8 mouse cellular contexts compared by ENCODE assay signal in the genomic region with DNA sequence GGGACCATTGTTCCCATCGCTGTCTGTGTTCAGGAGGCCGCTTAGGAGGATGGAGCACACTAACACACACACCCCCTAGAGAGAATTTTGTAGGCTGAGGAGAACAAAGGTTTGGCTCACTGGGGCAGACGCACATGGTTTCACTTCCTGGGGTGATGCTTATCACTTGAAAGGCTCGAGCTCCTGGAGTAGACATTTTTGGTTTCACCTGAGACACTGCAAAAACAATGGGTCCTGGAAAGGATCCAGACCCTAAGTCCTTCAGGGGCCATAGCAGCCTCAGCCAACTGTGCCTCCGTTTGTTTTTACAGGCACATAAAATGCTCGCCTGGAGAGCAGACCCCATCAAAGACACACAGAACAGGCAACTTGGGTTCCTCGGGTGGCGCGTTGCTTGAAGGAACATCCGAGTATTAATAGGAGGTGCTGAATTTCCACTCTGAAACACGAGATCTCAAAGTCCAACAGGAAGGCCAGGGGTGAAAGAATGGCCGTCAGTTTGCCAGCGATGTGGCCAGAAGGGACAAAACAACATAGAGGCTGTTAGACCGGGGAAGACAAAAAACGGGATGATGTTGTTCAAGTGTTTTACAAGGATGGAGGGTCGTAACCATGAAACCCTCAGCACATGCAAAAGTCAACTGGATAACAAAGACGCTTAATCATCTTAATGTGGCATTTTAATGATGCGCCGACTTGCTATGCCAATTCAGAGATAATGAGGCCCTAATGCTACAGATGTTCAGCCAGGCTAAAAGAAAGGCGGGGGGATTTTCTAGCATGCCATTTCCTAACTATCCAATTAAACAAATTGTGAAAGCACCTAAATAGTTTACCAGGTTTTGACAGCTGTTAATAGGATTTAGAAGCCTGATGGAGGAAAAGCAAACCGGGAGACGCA. TPM values are rescaled to one million over a fixed set of nuclear protein-coding genes. Genes with fewer than 3 reads are reported as not detected.
A peak's percentile ranks its signal among the peaks of the same experiment; 100 is the strongest.
DNase-seq lines count a peak whose midpoint lies in the region; ATAC-seq lines count a peak whose summit lies in the region.

No protein-coding gene starts in this region.

- H3K9ac ChIP-seq in forebrain, embryonic 11.5 days (ENCODE audit: low read length), result no peak overlapping the region
- H3K9ac ChIP-seq in forebrain, embryonic 13.5 days, result no peak overlapping the region
- no peak overlapping the region for H3K9ac ChIP-seq in embryonic facial prominence, embryonic 13.5 days
- H3K9ac ChIP-seq in limb, embryonic 13.5 days, result no peak overlapping the region

- no peaks in the 10 kb centered on the region for H3K9me3 ChIP-seq in forebrain, embryonic 11.5 days (ENCODE audit: control insufficient read depth, low read length)
- no peaks in the 10 kb centered on the region for H3K9me3 ChIP-seq in forebrain, embryonic 13.5 days (replicated peaks)
- H3K9me3 ChIP-seq in embryonic facial prominence, embryonic 13.5 days, result no peaks in the 10 kb centered on the region
- no peaks in the 10 kb centered on the region for H3K9me3 ChIP-seq in limb, embryonic 13.5 days

- ATAC-seq in forebrain, embryonic 11.5 days (replicated peaks; ENCODE audit: low FRiP score), result no peak
- ATAC-seq in forebrain, embryonic 13.5 days, result no peak
- ATAC-seq in embryonic facial prominence, embryonic 13.5 days (ENCODE audit: insufficient number of reproducible peaks, insufficient read depth, low FRiP score, low TSS enrichment, low read depth), result no peak
- ATAC-seq in limb, embryonic 13.5 days (ENCODE audit: low FRiP score, low read depth), result no peak
- no peak for ATAC-seq in monocyte, adult 5-6 weeks (replicated peaks; ENCODE audit: insufficient number of reproducible peaks, low FRiP score, low TSS enrichment, poor library complexity, severe bottlenecking)

- WGBS in forebrain, embryonic 11.5 days, result 28% methylated on average over 22 of the region's 22 CpGs
- WGBS in forebrain, embryonic 13.5 days, result 18% methylated on average over 22 of the region's 22 CpGs
- 33% methylated on average over 22 of the region's 22 CpGs for WGBS in embryonic facial prominence, embryonic 13.5 days
- 11% methylated on average over 22 of the region's 22 CpGs for WGBS in limb, embryonic 13.5 days

- peaks cover 18% of the 10 kb centered on the region for H3K27me3 ChIP-seq in forebrain, embryonic 11.5 days (ENCODE audit: control insufficient read depth, insufficient read depth, low read length)
- peaks cover 76% of the 10 kb centered on the region for H3K27me3 ChIP-seq in forebrain, embryonic 13.5 days
- peaks cover 25% of the 10 kb centered on the region for H3K27me3 ChIP-seq in embryonic facial prominence, embryonic 13.5 days
- H3K27me3 ChIP-seq in limb, embryonic 13.5 days, result peaks cover 21% of the 10 kb centered on the region

- H3K36me3 ChIP-seq in forebrain, embryonic 11.5 days (ENCODE audit: control insufficient read depth, insufficient read depth, low read length), result no peaks in the 10 kb centered on the region
- no peaks in the 10 kb centered on the region for H3K36me3 ChIP-seq in forebrain, embryonic 13.5 days (ENCODE audit: poor library complexity, severe bottlenecking)
- no peaks in the 10 kb centered on the region for H3K36me3 ChIP-seq in embryonic facial prominence, embryonic 13.5 days
- no peaks in the 10 kb centered on the region for H3K36me3 ChIP-seq in limb, embryonic 13.5 days

- H3K4me3 ChIP-seq in forebrain, embryonic 11.5 days (ENCODE audit: low read depth, low read length), result no peak overlapping the region
- no peak overlapping the region for H3K4me3 ChIP-seq in forebrain, embryonic 13.5 days
- no peak overlapping the region; the same call in 1 of the 2 replicates for H3K4me3 ChIP-seq in embryonic facial prominence, embryonic 13.5 days
- H3K4me3 ChIP-seq in limb, embryonic 13.5 days, result 0 out of 2 replicates have a peak overlapping the region, but pooled peaks have one; percentile 5

- no peak for DNase-seq in forebrain, embryonic 11.5 days (ENCODE audit: low spot score)
- peak; percentile 79 for DNase-seq in A20 (ENCODE audit: low read depth, low spot score)
- DNase-seq in adrenal gland, postnatal 36 days, result no peak
- DNase-seq in layer of hippocampus, adult 11-12 months (ENCODE audit: low spot score), result no peak

- 0 out of 2 replicates have a peak, but pooled peaks cover 5% of the 10 kb centered on the region for H3K4me1 ChIP-seq in forebrain, embryonic 11.5 days (replicated peaks; ENCODE audit: control insufficient read depth, insufficient read depth, low read length)
- H3K4me1 ChIP-seq in forebrain, embryonic 13.5 days, result peaks cover 10% of the 10 kb centered on the region; the same call in 1 of the 2 replicates
- H3K4me1 ChIP-seq in embryonic facial prominence, embryonic 13.5 days, result peaks cover 17% of the 10 kb centered on the region
- H3K4me1 ChIP-seq in limb, embryonic 13.5 days, result peaks cover 18% of the 10 kb centered on the region

- H3K4me2 ChIP-seq in forebrain, embryonic 11.5 days (ENCODE audit: low read depth, low read length, severe bottlenecking), result no peak overlapping the region
- H3K4me2 ChIP-seq in forebrain, embryonic 13.5 days, result no peak overlapping the region
- H3K4me2 ChIP-seq in embryonic facial prominence, embryonic 13.5 days, result peak overlapping the region; percentile 37
- H3K4me2 ChIP-seq in limb, embryonic 13.5 days (replicated peaks), result peak overlapping the region; percentile 52

- 0 out of 2 replicates have a peak overlapping the region, but pooled peaks have one; percentile 25 for H3K27ac ChIP-seq in forebrain, embryonic 11.5 days (ENCODE audit: low read depth, low read length)
- no peak overlapping the region for H3K27ac ChIP-seq in forebrain, embryonic 13.5 days
- peak overlapping the region; percentile 49; the same call in 1 of the 2 replicates for H3K27ac ChIP-seq in embryonic facial prominence, embryonic 13.5 days
- H3K27ac ChIP-seq in limb, embryonic 13.5 days, result no peak overlapping the region

RNA-seq across cellular contexts. Expression of a gene that starts 48.2 kb away (rescaled TPM):
- polyA plus RNA-seq in forebrain, embryonic 11.5 days (2014; fragmentation: Nextera tagmentation; extraction: Ambion mirVana), result 0.08 TPM in 1 of 2 replicates, not detected in the other
- polyA plus RNA-seq in forebrain, embryonic 13.5 days (2015; fragmentation: Nextera tagmentation; extraction: Ambion mirVana), result not detected in 2 replicates
- 0.27 and 0.58 TPM in 2 replicates for polyA plus RNA-seq in embryonic facial prominence, embryonic 13.5 days (2015; fragmentation: Nextera tagmentation; extraction: Ambion mirVana)
- polyA plus RNA-seq in limb, embryonic 13.5 days (2015; fragmentation: Nextera tagmentation; extraction: Ambion mirVana), result 0.49 and 0.52 TPM in 2 replicates
- under 1 TPM; 0.13 to 0.36 TPM for total RNA-seq in adrenal gland, postnatal 36 days (2021)
- 82.2 to 248 TPM (median 102 TPM) in 3 replicates for total RNA-seq in monocyte, adult 5-6 weeks (2017)

RNA-seq across cellular contexts. Expression of a gene that starts 51.4 kb away (rescaled TPM):
- 1.8 and 1.9 TPM in 2 replicates for polyA plus RNA-seq in forebrain, embryonic 11.5 days (2014; fragmentation: Nextera tagmentation; extraction: Ambion mirVana)
- polyA plus RNA-seq in forebrain, embryonic 13.5 days (2015; fragmentation: Nextera tagmentation; extraction: Ambion mirVana), result 0.21 and 0.35 TPM in 2 replicates
- 12.4 and 12.5 TPM in 2 replicates for polyA plus RNA-seq in embryonic facial prominence, embryonic 13.5 days (2015; fragmentation: Nextera tagmentation; extraction: Ambion mirVana)
- 5.2 and 6.7 TPM in 2 replicates for polyA plus RNA-seq in limb, embryonic 13.5 days (2015; fragmentation: Nextera tagmentation; extraction: Ambion mirVana)
- not detected for total RNA-seq in adrenal gland, postnatal 36 days (2021)
- 0.76 TPM in 1 of 3 replicates, not detected in the others for total RNA-seq in monocyte, adult 5-6 weeks (2017)

RNA-seq across cellular contexts. Expression of a gene that starts 53.3 kb away (rescaled TPM):
- polyA plus RNA-seq in forebrain, embryonic 11.5 days (2014; fragmentation: Nextera tagmentation; extraction: Ambion mirVana), result 0.21 TPM in 2 replicates
- not detected in 2 replicates for polyA plus RNA-seq in forebrain, embryonic 13.5 days (2015; fragmentation: Nextera tagmentation; extraction: Ambion mirVana)
- polyA plus RNA-seq in embryonic facial prominence, embryonic 13.5 days (2015; fragmentation: Nextera tagmentation; extraction: Ambion mirVana), result not detected in 2 replicates
- 0.11 and 0.31 TPM in 2 replicates for polyA plus RNA-seq in limb, embryonic 13.5 days (2015; fragmentation: Nextera tagmentation; extraction: Ambion mirVana)
- total RNA-seq in adrenal gland, postnatal 36 days (2021), result under 1 TPM; 0.50 to 0.82 TPM
- total RNA-seq in monocyte, adult 5-6 weeks (2017), result 1.0 to 3.5 TPM (median 2.2 TPM) in 3 replicates

RNA-seq across cellular contexts. Expression of a gene that starts 58.8 kb away (rescaled TPM):
- polyA plus RNA-seq in forebrain, embryonic 11.5 days (2014; fragmentation: Nextera tagmentation; extraction: Ambion mirVana), result 111 and 112 TPM in 2 replicates
- 208 and 237 TPM in 2 replicates for polyA plus RNA-seq in forebrain, embryonic 13.5 days (2015; fragmentation: Nextera tagmentation; extraction: Ambion mirVana)
- 78.0 and 90.7 TPM in 2 replicates for polyA plus RNA-seq in embryonic facial prominence, embryonic 13.5 days (2015; fragmentation: Nextera tagmentation; extraction: Ambion mirVana)
- polyA plus RNA-seq in limb, embryonic 13.5 days (2015; fragmentation: Nextera tagmentation; extraction: Ambion mirVana), result 76.0 and 79.4 TPM in 2 replicates
- total RNA-seq in adrenal gland, postnatal 36 days (2021), result 10 to 100 TPM; 84.0 to 84.2 TPM
- 37.7 to 75.9 TPM (median 57.5 TPM) in 3 replicates for total RNA-seq in monocyte, adult 5-6 weeks (2017)

Comparison
In these comparisons a context has a peak if more than half of its experiments do, and no peak if none do; other contexts are left out.
1. H3K27ac ChIP-seq: peak in forebrain, embryonic 11.5 days (single experiment) and embryonic facial prominence, embryonic 13.5 days (single experiment); none in forebrain, embryonic 13.5 days (single experiment) and limb, embryonic 13.5 days (single experiment).
2. H3K4me2 ChIP-seq: peak in embryonic facial prominence, embryonic 13.5 days (single experiment) and limb, embryonic 13.5 days (single experiment); none in forebrain, embryonic 11.5 days (single experiment) and forebrain, embryonic 13.5 days (single experiment).